Mouse (Mus musculus): ENCODE results near the gene Ube2o. TPM values are rescaled to one million over a fixed set of nuclear protein-coding genes. Genes with fewer than 3 reads are reported as not detected.
"Not testable (repeated sequence)": the region's sequence is repeated elsewhere in the genome, so short reads cannot be mapped to it uniquely, and the experiment has no call there.

Ube2o gene
- total RNA-seq, 2 experiments from 2014 or later: 99.4 to 104 TPM

GRCm38 (mm10) chr11:116518482-116518881 lies 62.8 kb downstream of the Ube2o start:
- DNase-seq (ENCODE audit: low spot score in 2 of 2): no peak

- no peak for DNase-seq (ENCODE audit: low spot score in 2 of 2)
Observed at GRCm38 (mm10) chr11:116515330-116516020, 65.8 kb downstream of the Ube2o start.

DNA sequence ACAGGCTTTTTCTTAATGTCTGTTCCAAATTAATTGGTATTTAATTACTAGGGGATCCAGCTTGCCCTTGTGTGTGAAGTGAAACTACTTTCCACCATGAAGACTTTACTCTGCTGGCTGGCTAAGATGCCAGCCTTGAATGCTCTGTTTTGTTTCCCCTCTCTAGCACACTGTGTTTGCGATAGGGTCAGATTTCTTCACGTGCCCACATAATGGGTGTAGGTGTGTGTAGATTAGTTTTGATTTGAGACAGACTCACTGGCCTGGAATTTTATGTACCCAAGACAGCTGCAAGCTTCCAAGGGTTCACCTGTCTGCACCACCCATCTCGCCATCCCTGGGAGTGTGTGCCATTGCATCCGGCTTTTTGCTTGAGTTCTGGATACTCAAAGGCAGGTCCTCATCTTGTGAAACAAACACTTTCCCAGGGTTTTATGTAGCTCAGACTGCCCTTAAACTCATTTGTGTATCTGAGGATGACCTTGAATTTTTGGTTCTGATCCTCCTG lies 67.7 kb downstream of the Ube2o start:
- DNase-seq (ENCODE audit: low spot score in 2 of 2): no peak

DNA sequence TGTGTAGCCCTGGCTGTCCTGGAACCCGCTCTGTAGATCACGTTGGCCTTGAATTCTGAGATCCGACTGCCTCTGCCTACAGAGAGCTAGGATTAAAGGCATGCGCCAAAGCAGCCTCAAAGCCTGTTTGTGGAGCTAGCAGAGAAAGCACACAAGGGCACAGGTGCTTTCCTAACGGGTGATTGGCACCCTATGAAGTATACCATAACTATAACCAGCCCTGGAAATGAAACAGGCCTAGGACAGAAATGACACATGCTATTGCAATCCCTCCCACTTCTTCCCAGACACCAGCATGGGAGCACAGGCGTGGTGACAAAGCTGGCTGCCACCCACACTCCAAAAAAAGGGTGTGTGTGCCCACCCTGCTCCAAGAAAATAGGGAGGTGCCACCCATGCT lies 68.3 kb downstream of the Ube2o start:
- DNase-seq (ENCODE audit: low spot score in 2 of 2): peak in 1 of 2 experiments; percentile 70

- no peak for DNase-seq (ENCODE audit: low spot score in 2 of 2)
Observed at GRCm38 (mm10) chr11:116512154-116512553, 69.1 kb downstream of the Ube2o start.

DNA sequence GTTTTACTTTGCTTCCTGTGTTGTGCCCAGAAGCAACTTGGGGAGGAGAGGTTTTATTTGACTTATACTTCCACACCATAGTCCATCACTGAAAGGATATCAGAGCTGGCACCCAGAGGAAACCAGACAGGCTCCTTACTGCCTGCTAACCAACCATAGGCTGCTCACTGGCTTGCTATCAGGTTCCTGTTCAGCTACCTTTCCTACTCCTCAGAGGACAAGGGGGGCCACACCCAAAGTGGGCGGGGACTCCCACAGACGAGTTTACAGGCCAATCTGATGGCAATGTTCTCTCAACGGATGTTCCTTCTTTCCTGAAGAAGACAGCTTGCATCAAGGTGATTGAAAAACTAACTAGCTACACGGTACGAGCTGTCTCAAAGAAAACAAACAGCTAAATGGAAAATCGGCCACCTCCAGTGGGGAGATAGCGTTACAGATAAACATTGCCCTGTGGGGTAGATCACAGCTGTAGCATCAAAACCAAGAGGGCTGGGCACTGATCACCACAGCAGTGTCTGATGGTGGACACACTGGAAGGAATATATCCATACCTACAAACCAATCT lies 69.9 kb downstream of the Ube2o start:
- DNase-seq (ENCODE audit: low spot score in 2 of 2): no peak

GRCm38 (mm10) chr11:116508689-116509088 lies 72.6 kb downstream of the Ube2o start:
- DNase-seq (ENCODE audit: low spot score in 2 of 2): no peak

DNA sequence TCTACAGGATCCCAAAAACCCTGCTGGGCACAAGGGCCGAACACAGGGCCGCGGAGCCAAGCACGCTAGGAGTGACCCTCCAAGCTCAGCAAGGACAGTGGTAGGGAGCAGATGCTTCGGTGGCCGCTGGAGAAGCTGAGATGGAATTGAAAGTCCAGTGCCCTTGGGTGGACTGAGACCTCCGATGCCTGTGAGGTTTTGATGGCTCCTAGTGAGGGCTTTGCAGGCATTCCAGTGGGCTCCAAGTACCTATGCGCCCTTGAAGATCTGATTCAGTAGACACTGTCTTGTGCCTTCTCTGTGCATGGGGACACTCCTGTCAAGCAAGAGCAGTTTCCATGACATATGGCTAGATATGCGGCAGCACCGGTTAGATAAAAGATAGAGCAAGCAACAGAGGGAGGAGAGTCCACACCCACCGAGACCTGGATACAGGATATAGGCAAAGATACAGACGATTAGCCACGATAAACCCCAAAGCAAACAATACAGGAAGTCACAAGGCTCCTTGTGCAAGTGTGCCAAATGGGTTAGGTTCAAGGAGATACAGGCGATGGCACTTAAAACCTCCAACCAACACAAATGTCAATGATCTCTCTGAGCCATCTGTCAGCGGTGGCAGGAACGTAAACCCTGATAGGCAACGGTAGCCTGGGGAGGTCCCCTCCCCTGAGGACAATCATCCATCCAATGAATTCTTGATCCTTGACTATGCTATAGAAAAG lies 74.9 kb downstream of the Ube2o start:
- no peak for DNase-seq (ENCODE audit: low spot score in 2 of 2)

- DNase-seq (ENCODE audit: low spot score in 2 of 2): no peak
Observed at GRCm38 (mm10) chr11:116505573-116505972, 75.7 kb downstream of the Ube2o start.

GRCm38 (mm10) chr11:116504516-116504915 lies 76.7 kb downstream of the Ube2o start:
- DNase-seq (ENCODE audit: low spot score in 2 of 2): peak in 1 of 2 experiments; percentile 27

DNA sequence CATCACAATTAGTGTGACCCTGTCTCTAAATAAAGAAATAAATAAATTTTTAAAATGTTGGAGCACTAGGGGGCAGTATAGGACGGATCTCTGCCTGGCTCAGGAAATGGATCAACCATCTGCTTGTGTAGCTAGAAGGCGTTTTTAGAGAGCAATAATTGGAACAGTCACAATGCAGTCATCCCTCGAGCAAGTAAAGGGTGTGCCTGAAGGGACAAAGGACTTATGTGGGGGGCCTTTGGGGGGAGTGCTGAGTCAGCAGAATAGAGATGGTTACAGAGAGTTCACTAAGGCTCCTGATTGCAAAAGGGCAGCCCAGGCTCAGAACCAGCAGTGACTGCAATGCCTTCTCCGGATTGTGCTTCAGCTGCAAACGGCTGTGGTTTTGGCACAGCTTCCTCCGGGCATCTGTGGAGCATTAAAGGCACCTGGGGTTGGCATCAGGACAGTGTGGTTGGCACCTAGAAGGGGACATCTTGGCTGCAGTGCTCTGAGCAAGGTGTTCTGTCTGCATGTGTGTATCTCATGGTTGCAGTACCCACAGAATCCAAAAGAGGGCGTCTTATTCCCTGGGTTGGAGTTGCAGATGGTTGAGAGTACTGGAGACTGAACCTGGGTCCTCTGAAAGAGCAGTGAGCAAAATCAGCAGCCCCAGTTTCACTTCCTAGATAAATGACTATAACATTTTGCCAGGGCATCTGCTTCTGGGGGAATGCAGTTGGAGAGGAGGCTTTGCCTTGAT lies 80.1 kb downstream of the Ube2o start:
- DNase-seq (ENCODE audit: low spot score in 2 of 2): peak in 1 of 2 experiments; percentile 73

DNA sequence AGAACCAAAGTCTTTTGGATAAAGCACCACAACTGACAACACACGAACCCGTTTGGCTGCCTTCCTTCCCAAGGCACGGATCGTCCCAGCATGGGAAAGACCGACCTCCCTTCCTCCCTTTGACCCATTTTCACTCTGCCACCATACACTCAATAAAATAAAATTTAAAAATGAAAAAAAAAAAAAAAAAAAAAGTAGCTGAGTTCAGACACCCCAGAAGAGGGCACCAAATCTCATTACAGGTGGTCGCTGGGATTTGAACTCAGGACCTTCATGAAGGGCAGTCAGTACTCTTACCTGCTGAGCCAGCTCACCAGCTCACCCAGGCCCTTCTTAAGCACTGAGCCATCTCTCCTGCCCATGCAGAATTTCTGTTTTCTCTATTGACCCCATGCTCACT lies 82.2 kb downstream of the Ube2o start:
- no peak for DNase-seq (ENCODE audit: low spot score in 2 of 2)

- no peak for DNase-seq (ENCODE audit: low spot score in 2 of 2)
Observed at GRCm38 (mm10) chr11:116498596-116498995, 82.7 kb downstream of the Ube2o start.

- no peak for DNase-seq (ENCODE audit: low spot score in 2 of 2)
Observed at GRCm38 (mm10) chr11:116497313-116497712, 83.9 kb downstream of the Ube2o start.

GRCm38 (mm10) chr11:116494474-116495174 lies 86.6 kb downstream of the Ube2o start:
- DNase-seq (ENCODE audit: low spot score in 2 of 2): peak; percentile 48 to 67

DNA sequence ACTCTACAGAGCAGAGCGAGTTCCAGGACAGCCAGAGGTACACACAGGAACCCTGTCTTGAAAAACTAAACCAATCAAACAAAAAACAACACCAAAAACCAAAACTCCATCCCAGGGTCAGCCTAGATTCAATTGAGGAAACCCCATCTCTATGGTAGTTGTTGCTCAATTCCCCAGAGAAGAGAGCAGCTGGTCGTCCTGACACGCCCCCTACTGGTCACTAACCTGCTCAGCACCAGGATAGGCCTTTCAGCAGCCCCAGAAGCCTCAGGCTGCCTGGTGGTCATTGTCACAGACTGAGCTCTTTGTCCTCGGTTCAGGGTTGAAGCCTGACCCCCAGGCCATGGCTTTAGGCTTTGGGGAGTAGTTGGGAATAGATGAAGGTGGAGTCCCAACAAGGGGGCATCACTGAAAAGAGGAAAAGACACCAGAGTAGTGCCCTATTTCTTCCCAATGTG lies 87.4 kb downstream of the Ube2o start, which contains the start of gene Prpsap1:
Prpsap1 (minus strand) TSS at position 408 of the 458 bp plus-strand sequence.
- peak in 1 of 2 experiments; percentile 45 for DNase-seq (ENCODE audit: low spot score in 2 of 2)

DNA sequence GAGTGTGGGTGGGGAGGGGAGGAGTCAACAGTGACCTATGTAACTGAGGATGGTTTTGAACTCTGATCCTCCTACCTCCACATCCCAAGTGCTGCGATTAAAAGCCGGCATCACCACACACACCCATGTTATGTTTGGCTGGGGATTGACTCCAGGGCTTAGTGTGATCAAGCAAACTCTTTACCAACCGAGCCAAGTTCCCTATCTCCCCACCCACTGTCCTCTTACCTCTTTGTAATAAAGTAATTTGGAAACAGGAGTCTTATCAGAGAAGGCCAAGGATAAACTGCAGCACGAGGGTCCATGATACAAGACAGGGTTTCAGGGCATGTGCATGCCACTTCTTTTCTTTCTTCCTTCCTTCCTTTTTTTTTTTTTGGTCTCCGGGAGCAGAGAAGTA lies 88.1 kb downstream of the Ube2o start:
- DNase-seq (ENCODE audit: low spot score in 2 of 2): no peak

DNA sequence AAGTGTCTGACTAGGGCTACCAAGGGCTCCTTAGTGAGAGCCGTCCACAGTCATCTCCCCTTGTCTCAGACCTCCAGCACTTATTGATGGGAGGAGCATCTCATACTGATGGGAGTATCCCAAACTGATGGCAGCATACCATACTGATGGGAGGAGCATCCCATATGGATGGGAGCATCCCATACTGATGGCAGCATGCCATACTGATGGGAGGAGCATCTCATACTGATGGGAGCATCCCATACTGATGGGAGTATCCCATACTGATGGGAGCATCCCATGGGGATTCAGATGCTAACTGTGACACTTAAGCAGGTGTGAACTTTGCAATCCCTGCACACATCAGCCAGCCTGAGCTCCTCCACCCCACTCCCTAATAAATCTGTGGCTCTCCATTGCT lies 88.7 kb downstream of the Ube2o start:
- not testable (repeated sequence) for DNase-seq (ENCODE audit: low spot score in 2 of 2)

DNA sequence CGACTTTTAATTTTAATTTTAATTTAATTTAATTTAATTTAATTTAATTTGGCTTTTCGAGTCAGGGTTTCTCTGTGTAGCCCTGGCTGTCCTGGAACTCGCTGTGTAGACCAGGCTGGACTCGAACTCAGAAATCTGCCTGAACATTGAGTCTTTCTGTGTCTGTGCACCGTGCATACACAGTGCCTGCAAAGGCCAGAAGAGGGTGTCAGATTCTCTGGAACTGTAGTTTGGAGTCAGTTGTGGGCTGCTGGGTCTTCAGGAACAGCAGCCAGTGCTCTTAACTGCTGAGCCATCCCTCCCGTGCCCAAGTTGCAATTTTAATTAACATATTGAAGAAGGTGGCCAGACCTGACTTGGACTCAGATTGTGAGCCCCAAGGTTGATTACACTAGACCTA lies 89.9 kb downstream of the Ube2o start:
- no peak for DNase-seq (ENCODE audit: low spot score in 2 of 2)

- peak; percentile 75 to 90 for DNase-seq (ENCODE audit: low spot score in 2 of 2)
Observed at GRCm38 (mm10) chr11:116490232-116491107, 90.8 kb downstream of the Ube2o start.

All from layer of hippocampus, adult 18-20 months (tissue).